Mouse (Mus musculus) liver, postnatal 0 days (tissue): ENCODE results near the gene Tnf. TPM values are rescaled to one million over a fixed set of nuclear protein-coding genes. Genes with fewer than 3 reads are reported as not detected.

Source experiments
- ATAC-seq: fragments of 200-750 bp; cut with Nextera tagmentation; 2 replicates; pipeline ENCODE4 v1.8.0; 2017; ENCODE audit warnings: mild to moderate bottlenecking, moderate library complexity
- DNase-seq: peaks from one replicate; pipeline ENCODE4 v3.0.0-alpha.2; 2016
- H3K27ac ChIP-seq: fragments of 300-500 bp; sonication (generic); 2 replicates; pipeline ENCODE4 v1.5.1; 2014; ENCODE audit warnings: antibody characterized with exemption, moderate library complexity, mild to moderate bottlenecking, low read depth
- H3K27me3 ChIP-seq: fragments of 300-500 bp; sonication (generic); 2 replicates; pipeline ENCODE4 v1.6.1; 2014; ENCODE audit warnings: low read length, control low read depth, mixed read lengths; ENCODE audit not compliant: insufficient read depth
- H3K36me3 ChIP-seq: fragments of 300-500 bp; sonication (generic); replicated peaks from 2 replicates; pipeline ENCODE4 v1.6.1; 2014; ENCODE audit warnings: mild to moderate bottlenecking, control low read depth, low read length, moderate library complexity, mixed read lengths; ENCODE audit not compliant: insufficient read depth
- H3K4me1 ChIP-seq: fragments of 300-500 bp; sonication (generic); 2 replicates; pipeline ENCODE4 v1.6.1; 2014; ENCODE audit warnings: antibody characterized with exemption, mild to moderate bottlenecking, control low read depth; ENCODE audit not compliant: insufficient read depth
- H3K4me2 ChIP-seq: fragments of 300-500 bp; sonication (generic); 2 replicates; pipeline ENCODE4 v1.6.1; 2014; ENCODE audit warnings: low read depth, mild to moderate bottlenecking, low read length, moderate library complexity, mixed read lengths
- H3K4me3 ChIP-seq: fragments of 300-500 bp; sonication (generic); 2 replicates; pipeline ENCODE4 v1.5.1; 2014; ENCODE audit warnings: low read depth, low read length
- H3K9ac ChIP-seq: fragments of 300-500 bp; sonication (generic); replicated peaks from 2 replicates; pipeline ENCODE4 v1.6.1; 2014; ENCODE audit warnings: mild to moderate bottlenecking, moderate library complexity
- H3K9me3 ChIP-seq: fragments of 300-500 bp; sonication (generic); 2 replicates; pipeline ENCODE4 v1.6.1; 2016; ENCODE audit warnings: mild to moderate bottlenecking, control low read depth, low read length, mixed read lengths
- CTCF ChIP-seq: sonication (generic); IDR thresholded peaks from 2 replicates; pipeline ENCODE4 v1.5.1; 2016; ENCODE audit warnings: antibody characterized with exemption, low read depth
- EP300 ChIP-seq: IDR thresholded peaks from 2 replicates; pipeline ENCODE4 v1.6.1; 2016; ENCODE audit warnings: antibody characterized with exemption, low read depth, mild to moderate bottlenecking
- WGBS: fragments of 180-500 bp; shearing (Covaris S2); extraction: QIAGEN DNeasy Blood & Tissue Kit; methylation state at CpG from one replicate; pipeline ENCODE4 v1.1.7; 2014; ENCODE audit not compliant: insufficient replicate concordance; 5-methylcytosine and 5-hydroxymethylcytosine counted together
- polyA plus RNA-seq: library from polyadenylated mRNA; unstranded; fragments of >200 nt; fragmentation: Nextera tagmentation; extraction: Ambion mirVana; gene quantifications from 2 replicates; pipeline ENCODE4 v1.2.1, GENCODE M21; 2015

The Tnf gene
- polyA plus RNA-seq, 1 experiment from 2014 or later = 0.59 TPM

GRCm38 (mm10) chr17:35240384-35241304 lies 38.8 kb upstream of the Tnf start:
- no peak for TF ChIP-seq CTCF
- no peak for TF ChIP-seq EP300
- 32% methylated on average over 12 of the region's 12 CpGs for WGBS
- Histone ChIP-seq H3K36me3 (peaks cover 24% of the 10 kb centered on the region), H3K4me1 (peaks cover 38% of the 10 kb centered on the region), H3K4me2 (peak overlapping the region; percentile 89), H3K9ac (peak overlapping the region; percentile 97), H3K27ac (peak overlapping the region; percentile 100), H3K4me3 (peak overlapping the region; percentile 90), H3K9me3 (no peaks in the 10 kb centered on the region), H3K27me3 (no peaks in the 10 kb centered on the region)
- DNase-seq (no peak), ATAC-seq (no peak)

GRCm38 (mm10) chr17:35239700-35240099 lies 37.9 kb upstream of the Tnf start:
- peaks cover 37% of the 10 kb centered on the region for H3K4me1 ChIP-seq
- DNase-seq (no peak), ATAC-seq (no peak)
- H3K36me3 ChIP-seq = peaks cover 14% of the 10 kb centered on the region
- H3K4me2 ChIP-seq = no peak overlapping the region
- no peaks in the 10 kb centered on the region for H3K9me3 ChIP-seq
- 71% methylated on average over 5 of the region's 5 CpGs for WGBS
- no peak overlapping the region; the same call in 1 of the 2 replicates for H3K27ac ChIP-seq
- H3K27me3 ChIP-seq = no peaks in the 10 kb centered on the region
- no peak overlapping the region for H3K4me3 ChIP-seq
- H3K9ac ChIP-seq = no peak overlapping the region
- no peak for TF ChIP-seq EP300
- no peak for TF ChIP-seq CTCF

GRCm38 (mm10) chr17:35237504-35237903 lies 35.7 kb upstream of the Tnf start:
- no peak overlapping the region for H3K9ac ChIP-seq
- H3K9me3 ChIP-seq = no peaks in the 10 kb centered on the region
- 84% methylated on average over 12 of the region's 12 CpGs for WGBS
- H3K4me3 ChIP-seq = no peak overlapping the region
- TF ChIP-seq EP300 (no peak), CTCF (no peak)
- no peak for DNase-seq
- H3K4me1 ChIP-seq = peaks cover 33% of the 10 kb centered on the region
- no peaks in the 10 kb centered on the region for H3K27me3 ChIP-seq
- peaks cover 3% of the 10 kb centered on the region; the same call in 1 of the 2 replicates for H3K36me3 ChIP-seq
- no peak for ATAC-seq
- H3K27ac ChIP-seq = no peak overlapping the region
- H3K4me2 ChIP-seq = no peak overlapping the region

GRCm38 (mm10) chr17:35236996-35237395 lies 35.2 kb upstream of the Tnf start:
- TF ChIP-seq CTCF (no peak), EP300 (no peak)
- no peak overlapping the region for H3K9ac ChIP-seq
- no peak overlapping the region for H3K27ac ChIP-seq
- no peak for ATAC-seq
- DNase-seq = no peak
- no peak overlapping the region for H3K4me3 ChIP-seq
- H3K4me1 ChIP-seq = peaks cover 37% of the 10 kb centered on the region
- WGBS = 77% methylated on average over 9 of the region's 9 CpGs
- no peaks in the 10 kb centered on the region for H3K27me3 ChIP-seq
- H3K36me3 ChIP-seq = peaks cover 3% of the 10 kb centered on the region; the same call in 1 of the 2 replicates
- H3K9me3 ChIP-seq = no peaks in the 10 kb centered on the region
- H3K4me2 ChIP-seq = no peak overlapping the region

GRCm38 (mm10) chr17:35236390-35236746 lies 34.6 kb upstream of the Tnf start:
- H3K27ac ChIP-seq = peak overlapping the region; percentile 91
- peak overlapping the region; percentile 73 for H3K4me2 ChIP-seq
- no peak for TF ChIP-seq EP300
- peak; percentile 100 for TF ChIP-seq CTCF
- DNase-seq (peak; percentile 98), ATAC-seq (peak; percentile 69)
- H3K4me3 ChIP-seq = peak overlapping the region; percentile 74
- H3K36me3 ChIP-seq = peaks cover 3% of the 10 kb centered on the region; the same call in 1 of the 2 replicates
- 2% methylated on average over 18 of the region's 18 CpGs for WGBS
- no peaks in the 10 kb centered on the region for H3K27me3 ChIP-seq
- peaks cover 41% of the 10 kb centered on the region for H3K4me1 ChIP-seq
- no peaks in the 10 kb centered on the region for H3K9me3 ChIP-seq
- peak overlapping the region; percentile 87 for H3K9ac ChIP-seq

- Histone ChIP-seq H3K36me3 (peaks cover 8% of the 10 kb centered on the region; the same call in 1 of the 2 replicates), H3K27ac (peak within 1 kb of the TSS; percentile 91), H3K4me2 (peak within 1 kb of the TSS; percentile 73), H3K9me3 (no peaks in the 10 kb centered on the region), H3K4me1 (peaks cover 41% of the 10 kb centered on the region), H3K27me3 (no peaks in the 10 kb centered on the region), H3K4me3 (peak within 1 kb of the TSS; percentile 74), H3K9ac (peak within 1 kb of the TSS; percentile 87)
- WGBS = 0% methylated on average over 35 of the region's 35 CpGs
- peak; percentile 51; the same call in 1 of the 2 replicates for TF ChIP-seq EP300
- no peak for TF ChIP-seq CTCF
- DNase-seq (peak; percentile 90), ATAC-seq (peak; percentile 80)
These were observed 34.0 kb upstream of the Tnf start, which contains the start of gene Nfkbil1 for GRCm38 (mm10) chr17:35235614-35236389. Gene Nfkbil1 (minus strand): TSS chr17:35235792.
